Mouse (Mus musculus) layer of hippocampus, adult 18-20 months (tissue): Measurements from ENCODE around the gene BC034090. TPM values are rescaled to one million over a fixed set of nuclear protein-coding genes. Genes with fewer than 3 reads are reported as not detected.
"Not testable (repeated sequence)": the region's sequence is repeated elsewhere in the genome, so short reads cannot be mapped to it uniquely, and the experiment has no call there.

Experiments
- DNase-seq, 2 experiments: peaks; one replicate each; pipeline ENCODE4 v3.0.0; 2022; ENCODE audit warnings: low spot score in 2 of 2
- long read RNA-seq: library from polyadenylated mRNA; stranded (forward); transcript quantifications from one replicate; pipeline ENCODE4 v2.0.0, GENCODE M21; 2021
- total RNA-seq, 2 experiments: library from RNA; stranded (reverse); gene quantifications; 2 replicates each; pipeline ENCODE4 v1.2.3; 2021

Gene BC034090
- total RNA-seq = 1 to 10 TPM; 5.9 to 7.6 TPM
- long read RNA-seq, partial matches to known transcripts = 1 of 4 reads
- long read RNA-seq, other reads (novel, unspliced or antisense) = 2 of 4 reads

DNA sequence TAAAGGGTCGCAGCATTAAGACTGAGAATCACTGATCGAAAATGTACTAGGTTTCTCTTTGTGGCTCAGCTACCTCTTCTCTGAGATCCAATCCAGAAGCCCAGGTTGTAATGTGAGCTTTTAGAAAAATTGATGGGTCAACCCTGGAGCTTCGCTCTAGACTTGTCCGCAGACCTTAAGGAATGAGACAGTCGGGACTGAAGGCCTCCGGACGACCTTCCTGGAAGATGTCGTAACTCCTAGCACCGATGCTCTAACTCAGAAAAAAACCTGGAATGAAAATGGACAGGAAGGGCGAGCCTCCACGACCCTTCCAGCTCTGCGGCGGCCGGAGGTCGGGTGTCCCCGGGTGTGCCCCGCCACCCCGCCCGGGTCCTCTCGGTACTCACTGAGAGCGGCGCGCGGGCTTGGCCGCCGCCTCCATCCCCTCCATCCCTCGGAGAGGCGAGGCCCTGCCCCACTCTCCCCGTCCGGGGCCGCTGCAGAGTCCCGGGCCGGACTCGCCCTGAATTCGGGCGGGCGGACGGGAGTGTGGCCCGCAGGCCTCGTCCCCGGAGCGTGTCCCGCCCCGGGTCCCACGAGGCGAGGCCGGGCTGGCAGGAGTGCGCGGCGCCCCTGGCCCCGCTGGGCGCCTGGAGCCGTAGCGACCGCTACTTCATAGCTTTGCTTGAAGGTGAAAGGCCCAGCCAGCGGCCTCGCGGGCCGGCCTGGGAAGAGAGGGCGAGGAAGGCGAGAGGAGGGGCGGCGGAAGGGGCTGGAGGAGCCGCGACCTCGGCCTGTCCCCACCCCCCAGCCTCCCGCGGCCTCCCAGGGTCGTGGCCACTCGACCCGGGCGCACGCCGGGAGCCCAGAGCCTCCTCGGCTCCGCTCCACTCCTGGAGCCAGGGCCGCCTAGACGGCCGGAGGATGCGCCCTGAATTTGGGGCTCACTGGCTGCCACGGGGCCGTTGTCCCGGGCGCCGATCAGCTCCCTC lies at the start of gene BC034090:
BC034090 (minus strand) TSS at position 648 of the 974 bp plus-strand sequence.
- DNase-seq = no peak

DNA sequence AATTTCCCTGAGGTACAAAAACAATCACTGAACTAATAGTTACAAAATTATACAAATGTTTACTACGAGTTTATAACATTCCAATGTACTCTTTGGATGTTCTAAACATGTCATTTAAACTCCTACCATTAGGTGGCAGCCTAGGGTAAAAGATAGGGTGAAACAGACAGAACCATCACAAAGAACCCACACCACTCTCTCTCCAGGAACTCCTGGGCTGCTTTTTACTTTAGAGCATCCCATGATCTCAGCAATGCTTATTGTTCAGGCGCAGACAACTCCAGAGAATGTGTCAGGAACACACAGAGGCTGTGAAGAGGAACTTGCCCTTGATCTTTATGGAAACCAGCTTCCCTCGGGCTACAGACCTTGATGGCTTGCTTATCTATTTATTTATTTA lies 49.2 kb upstream of the BC034090 start:
- peak in 1 of 2 experiments; percentile 84 for DNase-seq

DNA sequence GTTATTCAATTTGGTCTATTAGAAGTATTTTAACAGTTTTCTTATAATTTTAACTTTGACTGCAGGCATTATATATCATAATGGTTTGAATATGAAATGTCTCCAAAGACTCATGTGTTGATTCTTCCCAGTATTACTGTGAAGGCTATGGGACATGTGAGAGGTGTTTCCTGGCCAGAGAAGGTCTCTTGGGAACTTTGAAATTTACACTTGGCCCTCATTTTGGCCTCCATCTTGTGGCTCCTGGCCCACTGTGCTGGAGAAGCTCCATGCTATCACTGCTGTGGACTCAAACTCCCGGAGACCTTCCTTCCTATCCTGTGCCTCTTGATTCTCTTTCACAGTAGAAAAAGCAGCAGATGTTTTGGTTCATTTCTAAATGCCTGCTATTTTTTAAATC lies 45.2 kb upstream of the BC034090 start:
- DNase-seq = no peak

DNA sequence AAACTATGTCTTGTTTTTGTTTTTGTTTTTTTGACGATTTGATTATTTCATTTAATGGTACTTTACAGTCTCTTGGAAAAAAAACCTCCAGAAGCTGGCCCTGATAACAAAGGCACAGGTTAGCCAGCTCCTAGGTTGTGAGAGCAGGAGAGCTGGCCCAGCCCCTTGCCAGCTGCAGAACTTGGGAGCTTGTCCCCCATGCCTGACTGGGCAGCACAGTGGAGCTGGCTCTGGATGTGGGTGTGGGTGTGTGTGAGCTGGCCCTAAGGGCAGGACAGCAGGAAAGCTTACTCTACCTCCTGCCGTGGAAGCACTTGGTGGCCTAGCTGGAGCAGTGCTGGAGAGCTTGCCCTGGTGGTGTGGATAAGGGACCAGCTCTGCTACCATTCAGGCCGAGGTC lies 43.8 kb upstream of the BC034090 start:
- no peak for DNase-seq

GRCm38 (mm10) chr1:155283808-155284207 lies 39.6 kb upstream of the BC034090 start:
- DNase-seq = no peak

DNA sequence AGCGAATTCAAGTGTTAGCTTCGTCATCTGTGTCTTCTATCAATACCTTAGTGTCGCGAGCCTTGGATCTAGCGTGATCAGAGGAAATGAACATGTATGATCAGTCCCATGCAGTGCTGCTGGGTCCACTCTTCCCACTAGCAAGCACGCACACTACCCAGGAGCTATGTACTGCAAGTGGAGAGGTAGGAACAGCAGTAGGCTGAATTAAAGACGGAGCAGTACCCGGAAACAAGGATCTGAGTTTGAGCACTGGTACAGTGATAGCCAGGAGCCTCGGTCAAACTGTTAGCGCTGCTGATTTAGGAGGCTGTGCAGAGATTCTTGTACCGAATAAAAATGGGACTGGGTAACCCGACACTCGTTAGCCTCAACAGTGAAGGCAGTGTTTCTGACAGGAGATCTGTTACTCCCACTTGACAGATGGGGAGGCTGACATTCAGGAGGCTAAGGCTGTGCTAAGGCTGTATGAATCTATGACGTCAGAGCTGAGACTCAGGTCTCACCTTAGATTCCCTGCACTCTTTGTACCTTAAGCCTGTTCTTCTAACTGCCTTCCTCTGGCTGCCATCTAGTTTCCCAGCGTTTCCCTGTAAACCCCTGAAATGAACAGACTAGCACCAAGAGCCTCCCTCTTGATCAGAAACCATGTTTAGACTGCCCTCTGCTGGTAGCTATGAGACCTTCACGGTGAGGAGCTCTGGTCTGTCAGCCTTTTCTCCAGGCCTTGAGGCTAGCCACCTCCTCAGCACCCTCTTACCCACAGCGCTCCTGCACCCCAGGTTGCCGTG lies 37.0 kb upstream of the BC034090 start:
- DNase-seq = peak; percentile 70 to 89

DNA sequence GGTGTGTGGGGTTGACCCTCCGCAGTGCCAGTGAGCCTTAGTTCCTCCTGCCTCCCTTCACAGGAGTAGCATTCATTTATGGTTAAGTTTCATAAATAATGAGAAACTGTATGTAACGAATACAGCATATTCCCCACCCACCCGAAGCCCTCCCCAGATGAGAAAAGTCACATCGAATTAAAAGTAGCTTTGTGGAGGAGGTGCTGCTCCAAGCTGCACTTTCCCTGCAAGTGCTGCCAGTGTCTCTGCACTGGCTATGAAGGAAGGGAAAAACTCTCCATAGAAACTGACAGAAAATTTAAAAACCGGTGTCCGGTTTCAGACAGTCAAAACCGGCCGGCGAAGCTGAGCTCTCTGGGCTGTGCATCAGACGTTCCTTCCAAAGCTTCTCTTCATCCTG lies 36.1 kb upstream of the BC034090 start:
- DNase-seq = no peak

- DNase-seq = no peak
Measured at GRCm38 (mm10) chr1:155276381-155277033, 32.3 kb upstream of the BC034090 start.

DNA sequence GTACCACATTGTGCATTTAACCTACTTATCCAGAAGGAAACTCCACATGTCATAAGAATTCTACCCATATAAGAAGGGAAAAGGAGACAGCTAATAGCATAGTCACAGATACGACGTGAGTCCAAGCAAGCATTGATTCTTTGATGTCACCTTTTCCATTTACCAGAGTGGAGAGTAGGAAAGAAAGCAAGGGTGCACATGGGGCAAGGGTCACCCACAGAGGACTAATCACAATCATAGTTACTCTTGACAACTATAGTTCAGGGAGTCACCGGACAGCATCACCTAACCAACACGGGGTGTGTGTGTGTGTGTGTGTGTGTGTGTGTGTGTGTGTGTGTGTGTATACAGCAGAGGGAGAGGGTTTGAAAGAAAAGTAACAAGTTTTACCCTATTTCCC lies 31.5 kb upstream of the BC034090 start:
- no peak for DNase-seq

- peak in 1 of 2 experiments; percentile 39 for DNase-seq
Measured at GRCm38 (mm10) chr1:155274976-155275375, 30.7 kb upstream of the BC034090 start.

- DNase-seq = no peak
Measured at GRCm38 (mm10) chr1:155272953-155273352, 28.7 kb upstream of the BC034090 start.

- not testable (repeated sequence) for DNase-seq
Measured at GRCm38 (mm10) chr1:155262496-155262895, 18.3 kb upstream of the BC034090 start.

DNA sequence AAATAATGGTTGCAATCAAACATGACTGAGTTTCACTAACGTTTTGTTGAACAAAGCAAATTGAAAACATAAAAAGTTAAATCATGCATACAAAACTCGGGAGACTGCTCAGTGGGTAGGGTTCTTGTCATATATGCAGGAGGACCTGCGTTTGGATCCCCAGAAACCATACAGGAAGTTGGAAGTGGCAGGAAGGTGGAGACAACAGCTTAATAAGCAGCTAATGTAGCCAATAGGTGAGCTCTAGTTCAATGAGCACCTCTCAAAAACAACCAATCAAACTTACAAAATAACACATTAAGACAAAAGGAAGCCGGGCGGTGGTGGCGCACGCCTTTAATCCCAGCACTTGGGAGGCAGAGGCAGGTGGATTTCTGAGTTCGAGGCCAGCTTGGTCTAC lies 10.1 kb upstream of the BC034090 start:
- DNase-seq = no peak

DNA sequence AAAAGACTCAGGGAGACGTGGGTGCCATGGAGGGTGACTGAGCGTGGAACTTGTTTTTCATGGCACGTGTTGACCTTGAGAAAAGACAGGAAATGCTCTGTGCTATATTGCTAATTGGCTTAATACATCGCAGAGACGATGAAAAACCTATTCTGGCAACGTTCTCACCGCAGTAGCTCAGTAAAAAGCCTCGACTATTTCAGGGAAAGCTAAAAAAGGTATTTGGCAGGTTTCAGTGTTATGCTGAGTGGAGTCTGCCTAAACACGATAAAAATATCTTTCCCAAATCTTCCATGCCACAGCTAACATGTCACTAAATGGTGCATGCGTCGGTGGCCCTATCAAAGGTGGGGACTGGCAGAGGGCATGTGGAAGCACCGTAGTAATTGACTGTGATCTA lies 8.9 kb upstream of the BC034090 start:
- DNase-seq = no peak

DNA sequence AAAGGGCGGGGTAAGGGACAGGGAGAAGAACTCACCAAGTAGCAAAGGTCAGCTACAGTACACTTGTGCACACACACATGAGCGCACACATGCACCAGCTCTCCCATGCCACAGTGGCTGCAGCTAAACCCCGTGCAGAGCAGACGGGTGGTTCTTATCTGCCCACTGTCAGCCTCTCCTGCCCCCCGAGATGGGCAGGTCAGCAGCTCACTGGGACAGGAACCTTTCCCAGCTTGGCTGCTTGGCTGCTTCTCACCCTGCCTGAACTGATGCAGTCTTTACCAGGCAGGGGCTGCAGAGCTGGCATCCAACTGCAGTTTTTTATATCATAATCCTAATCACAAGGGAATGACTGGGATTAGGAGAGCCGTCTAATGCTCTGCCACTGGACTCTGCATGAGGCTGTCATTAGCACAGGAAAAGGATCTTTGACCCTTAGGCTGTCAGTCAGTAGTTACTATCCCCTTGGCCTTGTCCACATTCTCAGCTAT lies 8.4 kb upstream of the BC034090 start:
- DNase-seq = no peak

DNA sequence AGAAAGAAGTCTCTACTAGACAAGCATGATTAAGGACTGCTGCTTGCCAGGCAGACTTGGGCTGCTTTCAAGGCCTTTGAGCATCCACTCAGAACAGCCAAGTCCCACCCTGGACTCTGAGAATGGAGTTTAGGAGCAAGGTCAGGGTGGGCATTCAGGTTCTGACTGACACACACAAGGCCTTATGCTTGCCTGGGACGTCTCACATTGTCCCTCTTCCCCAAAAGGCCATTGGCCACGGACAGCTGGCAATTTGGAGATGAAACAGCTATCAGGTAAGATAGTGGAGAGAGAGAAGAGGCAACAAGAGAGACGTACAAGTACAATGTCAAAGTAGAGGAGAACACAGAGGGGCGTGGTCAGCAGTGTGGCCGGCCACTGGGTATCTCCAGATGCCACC lies 7.4 kb upstream of the BC034090 start:
- DNase-seq = no peak

- DNase-seq = no peak
Measured at GRCm38 (mm10) chr1:155250531-155251135, 6.4 kb upstream of the BC034090 start.

DNA sequence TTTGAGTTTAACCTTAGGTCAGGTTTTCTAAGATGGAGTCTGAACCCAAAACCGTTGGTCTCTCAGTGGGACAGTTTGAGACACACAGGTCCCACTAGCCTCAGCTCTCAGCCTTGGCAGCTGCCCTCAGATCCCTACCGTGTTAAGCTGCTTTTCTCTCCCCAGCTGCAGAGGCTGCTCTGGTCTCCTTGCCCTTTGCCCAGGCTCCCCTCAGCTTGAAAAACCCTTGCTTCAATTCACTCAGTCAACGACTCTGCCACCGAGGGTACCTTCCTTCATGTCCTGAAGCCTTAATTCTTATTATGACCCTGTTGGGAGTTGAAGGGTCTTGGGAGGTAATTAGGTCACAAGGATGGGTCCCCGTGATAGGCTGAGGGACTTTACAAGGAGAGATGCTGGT lies 5.7 kb upstream of the BC034090 start:
- DNase-seq = no peak

GRCm38 (mm10) chr1:155248041-155248440 lies 3.8 kb upstream of the BC034090 start:
- no peak for DNase-seq

GRCm38 (mm10) chr1:155247441-155247840 lies 3.2 kb upstream of the BC034090 start:
- DNase-seq = no peak

- no peak for DNase-seq
Measured at GRCm38 (mm10) chr1:155245516-155245915, 1.3 kb upstream of the BC034090 start.
